Mouse (Mus musculus) megakaryocyte-erythroid progenitor cell, adult 5 weeks (primary cell): ENCODE data around the gene Inafm2. TPM values are rescaled to one million over a fixed set of nuclear protein-coding genes. Genes with fewer than 3 reads are reported as not detected.

ENCODE experiments used
- polyA plus RNA-seq: library from polyadenylated mRNA; stranded (reverse); fragments of >175 nt; gene quantifications from 2 replicates; pipeline ENCODE4 v1.2.3, GENCODE M21; 2012

The Inafm2 gene
- polyA plus RNA-seq, result 39.8 and 40.6 TPM in 2 replicates

GRCm38 (mm10) chr2:118745232-118745884, at the start of gene Inafm2:
Gene Inafm2 (plus strand): TSS chr2:118745758.

DNA sequence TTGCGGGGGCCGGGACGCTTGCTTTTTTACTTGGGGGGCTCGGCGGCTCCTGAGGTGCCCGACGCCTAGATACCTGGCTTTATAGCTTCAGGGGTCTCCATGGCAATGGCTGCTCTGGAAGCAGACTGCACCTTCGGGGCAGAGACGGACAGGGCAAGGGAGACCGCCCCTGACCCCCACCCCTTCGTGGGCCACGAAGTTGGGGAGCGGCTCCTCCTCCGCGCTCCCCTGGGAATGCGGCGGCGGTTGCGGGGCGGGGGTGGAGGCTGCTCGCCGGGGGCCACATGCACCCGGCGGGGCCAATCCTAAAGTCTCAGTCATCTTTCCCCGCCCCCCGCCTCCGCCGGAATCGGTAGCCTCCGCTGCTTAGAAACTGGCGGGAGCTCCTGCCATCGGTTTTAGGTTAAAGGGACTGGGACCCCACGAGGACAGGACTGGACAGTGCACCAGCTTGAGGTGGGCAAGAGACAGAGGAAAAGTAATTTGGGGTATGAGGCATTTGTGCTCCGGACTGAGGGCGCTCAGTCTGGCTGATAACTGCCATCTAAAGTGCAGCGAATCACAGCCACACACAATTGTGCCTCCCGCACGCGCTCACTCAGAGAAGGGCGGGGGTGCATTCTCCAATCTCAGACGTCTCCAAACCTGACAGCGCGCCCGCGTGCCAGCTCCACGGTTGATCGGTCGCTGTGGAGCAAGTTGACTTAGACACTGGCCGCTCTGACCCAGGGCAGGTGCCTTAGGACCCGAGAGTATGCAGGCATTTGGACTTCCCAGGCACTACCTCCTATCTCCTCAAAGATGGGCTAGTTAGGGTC, 41.4 kb upstream of the Inafm2 start, which contains the start of gene Ankrd63:
Gene Ankrd63 (minus strand): TSS at position 51 of the 818 bp plus-strand sequence.

DNA sequence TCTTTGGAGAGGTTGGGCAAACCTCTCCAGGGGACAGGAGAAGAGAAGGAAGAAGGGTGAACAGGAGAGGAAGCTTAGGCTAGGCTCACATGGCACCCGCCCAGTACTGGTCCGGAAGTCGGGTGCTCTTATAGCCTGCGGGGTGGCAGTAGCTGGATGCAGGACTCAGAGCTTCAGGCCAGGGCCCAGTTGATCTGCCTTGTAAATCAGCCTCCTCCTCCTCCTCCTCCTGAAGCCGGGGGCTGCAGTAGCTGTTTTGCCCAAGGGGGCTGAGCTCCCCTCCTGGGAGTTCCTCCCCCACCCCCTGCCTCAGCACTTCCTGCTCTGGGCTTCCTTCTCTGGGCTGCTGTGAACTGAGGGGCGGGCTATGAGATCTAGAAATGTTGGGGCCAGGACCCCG, 17.2 kb upstream of the Inafm2 start, which contains the start of gene Plcb2:
Gene Plcb2 (minus strand): TSS at position 102 of the 400 bp plus-strand sequence.

GRCm38 (mm10) chr2:118761906-118762783, 16.6 kb downstream of the Inafm2 start, which contains the start of gene Ccdc9b:
Gene Ccdc9b (minus strand): TSS chr2:118762661.

DNA sequence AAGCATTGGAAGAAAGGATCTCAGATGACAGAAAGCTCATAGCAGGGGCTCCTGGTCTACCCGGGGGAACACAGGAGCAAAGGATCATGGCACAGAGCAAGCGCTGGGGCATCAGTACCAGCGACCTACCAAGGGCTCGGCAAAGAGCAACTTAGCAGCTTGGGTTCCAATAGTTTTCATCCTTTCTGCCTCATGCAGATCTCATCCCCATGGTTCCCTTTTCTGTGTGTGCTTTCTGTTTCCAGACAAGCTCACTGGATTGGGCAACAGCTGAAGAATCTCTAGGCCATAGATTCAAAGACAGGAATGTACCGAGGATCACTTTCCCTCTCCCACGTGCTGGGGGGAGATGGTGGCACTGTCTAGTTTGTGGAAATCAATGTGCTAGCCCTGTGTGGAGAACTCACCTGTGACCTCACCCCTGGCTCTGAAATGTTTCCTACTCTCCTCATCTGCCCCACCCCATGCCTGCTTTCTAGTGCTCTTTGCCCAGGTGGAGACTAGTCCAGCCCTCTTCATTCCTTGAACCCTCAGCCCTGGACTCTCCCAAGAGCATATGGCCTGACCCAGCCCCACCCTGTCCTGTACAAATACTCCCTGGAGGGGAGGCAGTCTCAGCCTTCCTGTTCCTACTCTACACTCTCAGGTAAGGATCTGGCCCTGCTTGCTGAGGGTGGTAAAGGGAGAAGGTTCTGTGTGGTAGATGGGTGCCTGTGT, 26.8 kb downstream of the Inafm2 start, which contains the start of gene Phgr1:
Gene Phgr1 (plus strand): TSS at position 612 of the 717 bp plus-strand sequence.

DNA sequence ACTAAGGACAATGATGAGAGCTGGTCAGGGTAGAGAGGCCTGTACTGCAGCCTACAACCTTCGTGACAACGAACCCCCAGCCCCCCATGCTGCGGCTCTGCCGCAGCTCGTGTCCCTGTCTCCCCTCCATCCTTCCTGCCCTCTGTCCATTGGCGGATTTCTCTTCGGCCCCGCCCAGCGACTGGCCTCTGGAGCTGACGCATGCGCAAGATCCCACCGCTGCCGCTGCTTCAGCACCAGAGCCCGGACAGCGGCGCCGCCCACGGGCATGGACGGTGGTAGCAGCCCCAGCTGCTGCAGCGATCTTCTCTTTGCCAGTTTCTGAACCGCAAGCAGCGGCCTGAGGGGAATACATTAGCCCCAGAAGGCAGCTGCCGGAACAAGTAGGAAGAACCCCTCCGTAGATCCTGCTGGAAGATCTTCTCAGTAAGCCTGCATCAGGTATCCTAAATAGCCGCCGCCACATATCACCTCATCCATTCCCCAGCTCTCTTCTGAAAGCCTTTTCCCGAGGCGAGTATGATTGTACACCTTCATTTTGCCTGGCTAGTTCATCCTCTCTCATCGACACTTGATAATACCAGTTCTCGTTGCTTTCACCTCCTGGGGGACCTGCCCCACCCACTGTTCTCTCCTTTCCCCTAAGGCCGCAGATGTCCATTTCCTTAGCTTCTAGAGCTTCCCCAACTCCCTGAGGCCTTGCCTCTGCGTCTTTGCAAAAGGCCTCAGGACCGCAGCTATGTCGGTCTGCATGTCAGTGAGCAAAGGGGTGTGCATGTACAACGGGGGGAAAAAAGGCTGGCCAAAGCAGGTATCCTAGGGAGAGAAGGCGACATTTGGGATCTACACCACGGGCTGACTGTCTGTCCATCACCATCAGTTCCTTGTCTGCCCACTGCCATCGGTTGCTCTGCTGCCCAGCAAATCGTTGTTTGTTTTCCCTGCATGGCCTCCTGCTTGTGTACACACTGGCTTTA, 34.2 kb downstream of the Inafm2 start, which contains the start of gene Disp2:
Gene Disp2 (plus strand): TSS at position 216 of the 977 bp plus-strand sequence.

Other genes starting within 250 kb of the Inafm2 start
- gene Bmf, start 196.1 kb upstream of the Inafm2 start, polyA plus RNA-seq, result 2.5 and 12.5 TPM in 2 replicates
- gene Bub1b, start 147.5 kb upstream of the Inafm2 start, polyA plus RNA-seq, result 13.7 and 14.8 TPM in 2 replicates
- 1.2 and 1.9 TPM in 2 replicates for gene Pak6, start 82.5 kb upstream of the Inafm2 start, polyA plus RNA-seq
- gene Ankrd63, start 41.8 kb upstream of the Inafm2 start, polyA plus RNA-seq, result 0.72 and 2.2 TPM in 2 replicates
- gene Plcb2, start 17.3 kb upstream of the Inafm2 start, polyA plus RNA-seq, result 96.3 and 125 TPM in 2 replicates
- gene Ccdc9b, start 16.9 kb downstream of the Inafm2 start, polyA plus RNA-seq, result 0.35 and 0.38 TPM in 2 replicates
- not detected in 2 replicates for gene Phgr1, start 27.0 kb downstream of the Inafm2 start, polyA plus RNA-seq
- 0.04 and 0.06 TPM in 2 replicates for gene Disp2, start 34.0 kb downstream of the Inafm2 start, polyA plus RNA-seq
- 96.3 and 140 TPM in 2 replicates for gene Knstrn, start 68.2 kb downstream of the Inafm2 start, polyA plus RNA-seq
- 24.7 and 27.6 TPM in 2 replicates for gene Ivd, start 116.2 kb downstream of the Inafm2 start, polyA plus RNA-seq
- 35.3 and 39.5 TPM in 2 replicates for gene Bahd1, start 154.6 kb downstream of the Inafm2 start, polyA plus RNA-seq
- gene Chst14, start 180.7 kb downstream of the Inafm2 start, polyA plus RNA-seq, result 6.7 and 12.2 TPM in 2 replicates